Mouse (Mus musculus) gonadal fat pad, adult 2 months (tissue): ENCODE results near the gene Wdsub1. TPM values are rescaled to one million over a fixed set of nuclear protein-coding genes. Genes with fewer than 3 reads are reported as not detected.

ENCODE experiments used
- DNase-seq: peaks from one replicate; pipeline ENCODE4 v3.0.0-alpha.2; 2012; ENCODE audit warnings: low read depth
- polyA plus RNA-seq: library from polyadenylated mRNA; depleted of rRNA; stranded (reverse); fragments of >200 nt; gene quantifications from 2 replicates; pipeline ENCODE4 v1.2.3, GENCODE M21; 2012

The Wdsub1 gene
- polyA plus RNA-seq, 1 experiment, result 95.0 TPM

GRCm38 (mm10) chr2:59841944-59842343 lies 40.4 kb downstream of the Wdsub1 start:
- DNase-seq, result no peak

- no peak for DNase-seq
Observed at GRCm38 (mm10) chr2:59841189-59841939, 41.0 kb downstream of the Wdsub1 start.

GRCm38 (mm10) chr2:59840191-59840590 lies 42.2 kb downstream of the Wdsub1 start:
- DNase-seq, result no peak

GRCm38 (mm10) chr2:59839755-59840154 lies 42.6 kb downstream of the Wdsub1 start:
- no peak for DNase-seq

GRCm38 (mm10) chr2:59838825-59839224 lies 43.6 kb downstream of the Wdsub1 start:
- DNase-seq, result no peak

- no peak for DNase-seq
Observed at GRCm38 (mm10) chr2:59831831-59832230, 50.6 kb downstream of the Wdsub1 start.

- no peak for DNase-seq
Observed at GRCm38 (mm10) chr2:59830940-59831339, 51.5 kb downstream of the Wdsub1 start.

- DNase-seq, result no peak
Observed at GRCm38 (mm10) chr2:59830151-59830550, 52.2 kb downstream of the Wdsub1 start.

GRCm38 (mm10) chr2:59829718-59830117 lies 52.7 kb downstream of the Wdsub1 start:
- DNase-seq, result no peak

- no peak for DNase-seq
Observed at GRCm38 (mm10) chr2:59828777-59829508, 53.4 kb downstream of the Wdsub1 start.

GRCm38 (mm10) chr2:59828103-59828655 lies 54.2 kb downstream of the Wdsub1 start:
- no peak for DNase-seq

- no peak for DNase-seq
Observed at GRCm38 (mm10) chr2:59825380-59825779, 57.0 kb downstream of the Wdsub1 start.

- DNase-seq, result no peak
Observed at GRCm38 (mm10) chr2:59824289-59824688, 58.1 kb downstream of the Wdsub1 start.

- no peak for DNase-seq
Observed at GRCm38 (mm10) chr2:59821044-59821443, 61.3 kb downstream of the Wdsub1 start.

GRCm38 (mm10) chr2:59820088-59820487 lies 62.3 kb downstream of the Wdsub1 start:
- DNase-seq, result no peak

- no peak for DNase-seq
Observed at GRCm38 (mm10) chr2:59819415-59819814, 63.0 kb downstream of the Wdsub1 start.

- no peak for DNase-seq
Observed at GRCm38 (mm10) chr2:59818663-59819062, 63.7 kb downstream of the Wdsub1 start.

GRCm38 (mm10) chr2:59814997-59815396 lies 67.4 kb downstream of the Wdsub1 start:
- no peak for DNase-seq

- DNase-seq, result no peak
Observed at GRCm38 (mm10) chr2:59813457-59813856, 68.9 kb downstream of the Wdsub1 start.

- DNase-seq, result no peak
Observed at GRCm38 (mm10) chr2:59812641-59813040, 69.8 kb downstream of the Wdsub1 start.

GRCm38 (mm10) chr2:59811247-59811646 lies 71.1 kb downstream of the Wdsub1 start:
- DNase-seq, result no peak

- DNase-seq, result no peak
Observed at GRCm38 (mm10) chr2:59810039-59810438, 72.4 kb downstream of the Wdsub1 start.

- no peak for DNase-seq
Observed at GRCm38 (mm10) chr2:59808608-59809007, 73.8 kb downstream of the Wdsub1 start.
